Mouse (Mus musculus): ENCODE results near the gene Napsa. TPM values are rescaled to one million over a fixed set of nuclear protein-coding genes. Genes with fewer than 3 reads are reported as not detected.

The Napsa gene
- polyA plus RNA-seq, 1 experiment from 2014 or later: 3.1 TPM

- 49% methylated on average over 2 of the region's 2 CpGs for WGBS (ENCODE audit: insufficient replicate concordance)
Observed at GRCm38 (mm10) chr7:44557629-44558028, 14.6 kb upstream of the Napsa start.

GRCm38 (mm10) chr7:44560435-44561400, 11.5 kb upstream of the Napsa start:
- 50% methylated on average over 18 of the region's 18 CpGs for WGBS (ENCODE audit: insufficient replicate concordance)
- ATAC-seq: no peak; the same call in 1 of the 2 replicates
- no peak overlapping the region for H3K4me3 ChIP-seq
- 0 out of 2 replicates have a peak, but pooled peaks cover 14% of the 10 kb centered on the region for H3K4me1 ChIP-seq
- H3K36me3 ChIP-seq: no peaks in the 10 kb centered on the region
- no peak overlapping the region for H3K27ac ChIP-seq
- H3K9ac ChIP-seq: no peak overlapping the region
- H3K27me3 ChIP-seq (replicated peaks): peaks cover 28% of the 10 kb centered on the region
- no peak overlapping the region for H3K4me2 ChIP-seq
- no peaks in the 10 kb centered on the region for H3K9me3 ChIP-seq (replicated peaks)

More at GRCm38 (mm10) chr7:44557629-44558028, 14.6 kb upstream of the Napsa start:
- Histone ChIP-seq H3K9me3 (replicated peaks) (no peaks in the 10 kb centered on the region), H3K9ac (no peak overlapping the region), H3K4me2 (no peak overlapping the region), H3K27ac (no peak overlapping the region), H3K27me3 (replicated peaks) (peaks cover 5% of the 10 kb centered on the region; the same call in 1 of the 2 replicates), H3K4me3 (no peak overlapping the region), H3K4me1 (peaks cover 30% of the 10 kb centered on the region), H3K36me3 (peaks cover under 1% of the 10 kb centered on the region; the same call in 1 of the 2 replicates)
- no peak for ATAC-seq

- Histone ChIP-seq H3K4me2 (no peak overlapping the region), H3K36me3 (no peaks in the 10 kb centered on the region), H3K9ac (no peak overlapping the region), H3K4me1 (no peaks in the 10 kb centered on the region), H3K4me3 (no peak overlapping the region), H3K27ac (no peak overlapping the region), H3K27me3 (replicated peaks) (peaks cover 32% of the 10 kb centered on the region), H3K9me3 (replicated peaks) (no peaks in the 10 kb centered on the region)
- WGBS (ENCODE audit: insufficient replicate concordance): 27% methylated on average over 8 of the region's 8 CpGs
- no peak for ATAC-seq
Observed at GRCm38 (mm10) chr7:44563284-44563683, 8.9 kb upstream of the Napsa start.

DNA sequence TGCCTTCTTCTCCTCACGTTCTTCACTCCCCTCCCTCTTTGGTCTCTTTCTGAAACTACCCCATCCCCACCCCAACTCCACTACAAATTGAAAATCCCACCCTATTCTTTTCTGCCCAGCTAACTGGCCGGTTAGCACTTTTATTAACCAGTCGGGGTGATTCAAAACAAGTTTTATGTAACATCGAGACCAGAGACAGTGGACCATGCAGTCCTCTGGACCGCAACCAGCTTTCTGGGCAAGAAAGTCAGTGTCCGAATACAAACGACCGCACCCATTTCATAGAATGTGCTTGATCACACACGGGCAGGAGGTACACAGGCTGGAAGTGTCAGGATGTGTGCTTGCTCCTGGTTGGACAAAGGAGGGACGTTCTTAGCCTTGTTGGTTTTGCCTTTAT, 7.7 kb upstream of the Napsa start:
- Histone ChIP-seq H3K9ac (no peak overlapping the region), H3K27me3 (replicated peaks) (peaks cover 39% of the 10 kb centered on the region), H3K9me3 (replicated peaks) (no peaks in the 10 kb centered on the region), H3K4me2 (no peak overlapping the region), H3K4me3 (no peak overlapping the region), H3K4me1 (no peaks in the 10 kb centered on the region), H3K36me3 (no peaks in the 10 kb centered on the region), H3K27ac (no peak overlapping the region)
- WGBS (ENCODE audit: insufficient replicate concordance): 73% methylated on average over 10 of the region's 10 CpGs
- ATAC-seq: no peak

GRCm38 (mm10) chr7:44565414-44565813, 6.8 kb upstream of the Napsa start:
- ATAC-seq: no peak
- no peaks in the 10 kb centered on the region for H3K36me3 ChIP-seq
- no peak overlapping the region for H3K4me3 ChIP-seq
- H3K27me3 ChIP-seq (replicated peaks): peaks cover 39% of the 10 kb centered on the region
- H3K4me1 ChIP-seq: no peaks in the 10 kb centered on the region
- H3K4me2 ChIP-seq: no peak overlapping the region
- no peaks in the 10 kb centered on the region for H3K9me3 ChIP-seq (replicated peaks)
- H3K9ac ChIP-seq: no peak overlapping the region
- 43% methylated on average over 6 of the region's 6 CpGs for WGBS (ENCODE audit: insufficient replicate concordance)
- H3K27ac ChIP-seq: no peak overlapping the region

DNA sequence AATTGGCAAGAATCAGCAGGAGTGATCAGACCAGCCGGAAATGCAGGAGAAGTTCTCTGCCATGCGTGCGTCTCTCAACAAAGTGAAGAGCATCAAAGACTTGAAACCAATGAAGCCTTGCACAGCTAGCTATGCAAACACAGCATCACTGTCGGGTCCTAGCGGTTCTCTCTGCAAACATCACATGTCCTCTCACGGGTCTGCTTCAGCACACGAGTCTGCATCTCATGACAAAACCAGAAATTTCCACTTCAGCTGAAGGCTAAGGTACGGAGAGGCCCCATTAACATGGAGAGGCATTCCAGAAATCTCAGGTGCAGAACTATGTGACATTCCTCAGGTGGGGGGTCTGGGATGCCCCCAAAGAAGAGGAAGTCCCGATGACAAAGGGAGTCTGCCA, 3.4 kb upstream of the Napsa start:
- no peak overlapping the region for H3K27ac ChIP-seq
- H3K36me3 ChIP-seq: no peaks in the 10 kb centered on the region
- H3K27me3 ChIP-seq (replicated peaks): peaks cover 38% of the 10 kb centered on the region
- H3K4me2 ChIP-seq: no peak overlapping the region
- no peaks in the 10 kb centered on the region for H3K9me3 ChIP-seq (replicated peaks)
- H3K4me3 ChIP-seq: no peak overlapping the region
- ATAC-seq: no peak
- no peaks in the 10 kb centered on the region for H3K4me1 ChIP-seq
- no peak overlapping the region for H3K9ac ChIP-seq
- 55% methylated on average over 9 of the region's 9 CpGs for WGBS (ENCODE audit: insufficient replicate concordance)

- H3K27ac ChIP-seq: no peak overlapping the region
Observed at GRCm38 (mm10) chr7:44570989-44571388, 1.2 kb upstream of the Napsa start.

DNA sequence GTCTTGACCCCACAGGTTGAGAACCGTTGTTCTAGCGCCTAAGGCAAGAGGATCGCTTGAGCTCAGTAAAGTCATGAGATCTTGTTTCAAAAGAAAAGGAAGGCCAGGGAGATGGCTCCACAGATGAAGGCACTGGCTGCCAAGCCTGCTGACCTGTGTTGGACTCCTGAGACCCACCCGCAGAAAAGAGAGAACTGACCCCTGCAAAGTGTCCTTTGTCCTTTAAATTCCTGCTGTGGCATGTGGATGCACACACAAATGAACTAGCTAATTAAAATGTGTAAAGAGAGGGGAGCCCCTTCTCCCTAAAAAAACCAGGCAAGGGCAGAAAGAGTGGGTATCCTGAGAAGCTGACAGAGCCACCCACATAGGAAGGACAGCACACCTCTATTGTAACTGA, 369 bp upstream of the Napsa start:
- no peak for ATAC-seq
- WGBS (ENCODE audit: insufficient replicate concordance): 74% methylated on average over 4 of the region's 4 CpGs
- no peaks in the 10 kb centered on the region for H3K36me3 ChIP-seq
- H3K4me3 ChIP-seq: no peak overlapping the region
- H3K27me3 ChIP-seq (replicated peaks): peaks cover 26% of the 10 kb centered on the region
- H3K27ac ChIP-seq: no peak overlapping the region
- no peaks in the 10 kb centered on the region for H3K4me1 ChIP-seq
- no peak overlapping the region for H3K9ac ChIP-seq
- H3K4me2 ChIP-seq: no peak overlapping the region
- no peaks in the 10 kb centered on the region for H3K9me3 ChIP-seq (replicated peaks)

More at GRCm38 (mm10) chr7:44570989-44571388, 1.2 kb upstream of the Napsa start:
- no peaks in the 10 kb centered on the region for H3K36me3 ChIP-seq
- no peaks in the 10 kb centered on the region for H3K9me3 ChIP-seq (replicated peaks)
- no peak for ATAC-seq
- 59% methylated on average over 6 of the region's 6 CpGs for WGBS (ENCODE audit: insufficient replicate concordance)
- peaks cover 26% of the 10 kb centered on the region for H3K27me3 ChIP-seq (replicated peaks)
- H3K9ac ChIP-seq: no peak overlapping the region
- no peaks in the 10 kb centered on the region for H3K4me1 ChIP-seq
- H3K4me2 ChIP-seq: no peak overlapping the region
- H3K4me3 ChIP-seq: no peak overlapping the region

GRCm38 (mm10) chr7:44572956-44573484, 840 bp downstream of the Napsa start:
- Histone ChIP-seq H3K27ac (no peak overlapping the region), H3K9ac (no peak overlapping the region), H3K27me3 (replicated peaks) (peaks cover 27% of the 10 kb centered on the region), H3K4me1 (no peaks in the 10 kb centered on the region), H3K36me3 (no peaks in the 10 kb centered on the region), H3K4me3 (no peak overlapping the region), H3K9me3 (replicated peaks) (no peaks in the 10 kb centered on the region), H3K4me2 (no peak overlapping the region)
- ATAC-seq: no peak
- 58% methylated on average over 5 of the region's 5 CpGs for WGBS (ENCODE audit: insufficient replicate concordance)

GRCm38 (mm10) chr7:44576333-44576844, 4.2 kb downstream of the Napsa start:
- H3K4me3 ChIP-seq: no peak overlapping the region
- no peak overlapping the region for H3K4me2 ChIP-seq
- no peak overlapping the region for H3K27ac ChIP-seq
- no peaks in the 10 kb centered on the region for H3K36me3 ChIP-seq
- no peak for ATAC-seq
- peaks cover 22% of the 10 kb centered on the region for H3K27me3 ChIP-seq (replicated peaks)
- WGBS (ENCODE audit: insufficient replicate concordance): 24% methylated on average over 5 of the region's 5 CpGs
- H3K9me3 ChIP-seq (replicated peaks): no peaks in the 10 kb centered on the region
- H3K4me1 ChIP-seq: peaks cover 1% of the 10 kb centered on the region; the same call in 1 of the 2 replicates
- H3K9ac ChIP-seq: no peak overlapping the region

DNA sequence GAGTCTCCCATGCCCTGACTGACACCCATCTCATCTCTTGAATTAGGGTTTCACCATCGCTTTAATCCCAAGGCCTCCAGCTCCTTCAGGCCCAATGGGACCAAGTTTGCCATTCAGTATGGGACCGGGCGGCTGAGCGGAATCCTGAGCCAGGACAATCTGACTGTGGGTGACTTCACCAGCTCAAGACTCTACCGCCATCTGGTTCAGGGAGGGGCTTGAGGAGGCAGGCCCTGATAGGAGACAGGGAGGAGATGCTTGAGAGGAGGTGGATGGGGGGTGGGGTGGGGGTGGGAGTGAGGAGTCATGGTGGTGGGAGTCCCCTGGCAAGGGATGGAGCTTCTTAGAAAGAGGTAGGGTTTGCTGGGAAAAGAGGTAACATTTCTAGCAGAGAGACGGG, 9.5 kb downstream of the Napsa start:
- WGBS (ENCODE audit: insufficient replicate concordance): 39% methylated on average over 6 of the region's 6 CpGs

DNA sequence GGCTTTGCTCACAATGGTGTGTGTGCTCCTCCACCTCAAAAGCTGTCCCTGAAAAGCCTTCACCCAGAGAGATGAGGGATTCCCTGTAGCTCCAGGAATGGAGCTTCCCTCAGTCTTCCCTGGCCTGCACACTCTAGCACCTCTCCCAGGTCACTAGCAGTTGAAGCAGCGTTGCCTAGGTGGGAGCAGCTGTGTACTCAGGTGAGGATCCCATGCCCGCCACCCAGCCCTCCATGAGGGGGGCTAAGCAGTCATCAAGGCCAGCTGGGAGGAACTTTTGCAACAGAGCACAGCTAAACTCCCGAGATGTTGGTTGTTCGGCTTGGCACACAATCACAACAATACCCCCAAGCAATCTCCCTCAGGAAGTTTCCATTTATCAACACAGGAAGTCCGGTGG, 10.5 kb downstream of the Napsa start:
- Histone ChIP-seq H3K9ac (no peak overlapping the region), H3K4me1 (peaks cover 10% of the 10 kb centered on the region; the same call in 1 of the 2 replicates), H3K9me3 (replicated peaks) (no peaks in the 10 kb centered on the region; the same call in 1 of the 2 replicates), H3K36me3 (no peaks in the 10 kb centered on the region), H3K4me2 (no peak overlapping the region), H3K4me3 (no peak overlapping the region), H3K27ac (no peak overlapping the region), H3K27me3 (replicated peaks) (peaks cover 62% of the 10 kb centered on the region)
- no peak for ATAC-seq
- 43% methylated on average over 5 of the region's 5 CpGs for WGBS (ENCODE audit: insufficient replicate concordance)

More for the DNA sequence above, 9.5 kb downstream of the Napsa start:
- H3K27ac ChIP-seq: no peak overlapping the region
- no peak overlapping the region for H3K9ac ChIP-seq
- no peaks in the 10 kb centered on the region; the same call in 1 of the 2 replicates for H3K9me3 ChIP-seq (replicated peaks)
- ATAC-seq: no peak
- H3K4me1 ChIP-seq: peaks cover 10% of the 10 kb centered on the region; the same call in 1 of the 2 replicates
- peaks cover 56% of the 10 kb centered on the region for H3K27me3 ChIP-seq (replicated peaks)
- no peaks in the 10 kb centered on the region for H3K36me3 ChIP-seq
- H3K4me3 ChIP-seq: no peak overlapping the region
- no peak overlapping the region for H3K4me2 ChIP-seq
